Mouse (Mus musculus) forebrain, embryonic 16.5 days (tissue): ENCODE results near the gene Unk. TPM values are rescaled to one million over a fixed set of nuclear protein-coding genes. Genes with fewer than 3 reads are reported as not detected.

Source experiments
- ATAC-seq: fragments of 200-750 bp; cut with Nextera tagmentation; 2 replicates; pipeline ENCODE4 v1.8.0; 2017; ENCODE audit warnings: mild to moderate bottlenecking, moderate library complexity
- H3K27ac ChIP-seq: fragments of 300-500 bp; sonication (generic); 2 replicates; pipeline ENCODE4 v1.5.1; 2014; ENCODE audit warnings: low read length, control low read depth
- H3K27me3 ChIP-seq: fragments of 300-500 bp; sonication (generic); replicated peaks from 2 replicates; pipeline ENCODE4 v1.6.1; 2014; ENCODE audit warnings: low read length; ENCODE audit not compliant: control insufficient read depth, insufficient read depth
- H3K36me3 ChIP-seq: fragments of 300-500 bp; sonication (generic); 2 replicates; pipeline ENCODE4 v1.6.1; 2014; ENCODE audit not compliant: control insufficient read depth, insufficient read depth
- H3K4me1 ChIP-seq: fragments of 300-500 bp; sonication (generic); replicated peaks from 2 replicates; pipeline ENCODE4 v1.6.1; 2014; ENCODE audit warnings: low read length; ENCODE audit not compliant: control insufficient read depth, insufficient read depth
- H3K4me2 ChIP-seq: fragments of 300-500 bp; sonication (generic); 2 replicates; pipeline ENCODE4 v1.6.1; 2014; ENCODE audit warnings: mild to moderate bottlenecking, low read length, control low read depth
- H3K4me3 ChIP-seq: fragments of 300-500 bp; sonication (generic); replicated peaks from 2 replicates; pipeline ENCODE4 v1.5.1; 2014; ENCODE audit warnings: mild to moderate bottlenecking, low read length, control low read depth
- H3K9ac ChIP-seq: fragments of 300-500 bp; sonication (generic); replicated peaks from 2 replicates; pipeline ENCODE4 v1.6.1; 2014; ENCODE audit warnings: low read depth, low read length, control low read depth
- H3K9me3 ChIP-seq: fragments of 300-500 bp; sonication (generic); 2 replicates; pipeline ENCODE4 v1.6.1; 2016; ENCODE audit warnings: low read length; ENCODE audit not compliant: control insufficient read depth
- WGBS: fragments of 180-500 bp; shearing (Covaris S2); extraction: QIAGEN DNeasy Blood & Tissue Kit; methylation state at CpG from one replicate; pipeline ENCODE4 v1.1.7; 2014; 5-methylcytosine and 5-hydroxymethylcytosine counted together
- polyA plus RNA-seq: library from polyadenylated mRNA; unstranded; fragments of >200 nt; fragmentation: Nextera tagmentation; extraction: Ambion mirVana; gene quantifications from 2 replicates; pipeline ENCODE4 v1.2.1, GENCODE M21; 2015

Unk gene
- polyA plus RNA-seq, 1 experiment from 2014 or later: 42.1 TPM

- Histone ChIP-seq H3K27me3 (no peaks in the 10 kb centered on the region), H3K9ac (no peak overlapping the region), H3K4me3 (no peak overlapping the region), H3K9me3 (no peaks in the 10 kb centered on the region), H3K4me1 (peaks cover 28% of the 10 kb centered on the region), H3K27ac (no peak overlapping the region), H3K36me3 (no peaks in the 10 kb centered on the region), H3K4me2 (no peak overlapping the region)
- 85% methylated on average over 11 of the region's 11 CpGs for WGBS
- ATAC-seq: no peak
These were observed 21.7 kb upstream of the Unk start for GRCm38 (mm10) chr11:116008411-116008810.

GRCm38 (mm10) chr11:116008832-116009375 lies 21.2 kb upstream of the Unk start:
- H3K4me2 ChIP-seq: no peak overlapping the region
- H3K36me3 ChIP-seq: no peaks in the 10 kb centered on the region
- H3K4me3 ChIP-seq: no peak overlapping the region
- no peak for ATAC-seq
- H3K27me3 ChIP-seq: no peaks in the 10 kb centered on the region
- no peak overlapping the region for H3K9ac ChIP-seq
- no peak overlapping the region for H3K27ac ChIP-seq
- peaks cover 28% of the 10 kb centered on the region for H3K4me1 ChIP-seq
- WGBS: 82% methylated on average over 13 of the region's 13 CpGs
- no peaks in the 10 kb centered on the region for H3K9me3 ChIP-seq

DNA sequence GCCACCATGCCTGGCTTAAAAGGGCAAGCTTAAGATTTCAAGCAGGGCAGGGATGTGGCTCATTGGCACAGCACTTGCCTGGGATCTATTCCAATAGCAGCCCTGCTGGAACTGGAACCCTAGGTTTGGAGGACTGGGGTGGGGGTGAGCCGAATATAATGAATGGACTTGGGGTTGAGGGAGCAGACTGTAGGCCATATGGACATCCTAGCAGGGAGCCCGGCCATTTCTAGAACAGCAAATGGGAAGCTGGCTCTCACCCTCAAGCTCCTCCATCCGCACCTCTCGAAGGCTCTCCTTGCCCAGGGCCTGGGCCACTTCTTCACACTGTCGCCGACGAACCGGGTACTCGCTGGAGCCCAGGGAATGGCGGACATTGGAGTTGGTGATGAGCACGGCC lies 20.5 kb upstream of the Unk start:
- WGBS: 82% methylated on average over 11 of the region's 11 CpGs
- H3K27ac ChIP-seq: no peak overlapping the region

DNA sequence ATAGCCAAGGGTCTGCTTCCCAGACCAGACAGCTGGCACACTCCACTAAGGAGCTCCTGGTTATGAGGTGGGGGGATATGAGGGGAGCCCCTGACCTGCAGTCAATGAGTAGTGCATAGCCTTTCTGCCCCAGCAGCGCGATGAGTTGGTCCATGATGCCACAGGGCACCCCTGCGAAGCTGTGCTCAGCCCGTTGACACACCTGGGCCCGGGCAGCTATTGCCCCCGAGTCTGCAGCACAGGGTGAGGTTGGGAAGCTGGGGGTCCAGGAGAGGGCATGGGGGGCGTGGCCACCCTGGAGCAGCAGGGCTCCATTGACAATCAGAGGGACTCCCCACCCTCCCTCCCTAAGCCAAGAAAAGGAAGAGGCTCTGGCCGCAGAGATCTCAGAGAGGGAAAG lies 20.0 kb upstream of the Unk start:
- Histone ChIP-seq H3K36me3 (no peaks in the 10 kb centered on the region), H3K4me1 (peaks cover 22% of the 10 kb centered on the region), H3K9ac (no peak overlapping the region), H3K27ac (no peak overlapping the region), H3K9me3 (no peaks in the 10 kb centered on the region), H3K27me3 (no peaks in the 10 kb centered on the region), H3K4me3 (no peak overlapping the region), H3K4me2 (no peak overlapping the region)
- 92% methylated on average over 8 of the region's 8 CpGs for WGBS
- ATAC-seq: no peak

More for the DNA sequence above, 20.5 kb upstream of the Unk start:
- no peaks in the 10 kb centered on the region for H3K27me3 ChIP-seq
- H3K4me3 ChIP-seq: no peak overlapping the region
- ATAC-seq: no peak
- H3K36me3 ChIP-seq: no peaks in the 10 kb centered on the region
- peaks cover 27% of the 10 kb centered on the region for H3K4me1 ChIP-seq
- H3K9me3 ChIP-seq: no peaks in the 10 kb centered on the region
- H3K4me2 ChIP-seq: no peak overlapping the region
- H3K9ac ChIP-seq: no peak overlapping the region

DNA sequence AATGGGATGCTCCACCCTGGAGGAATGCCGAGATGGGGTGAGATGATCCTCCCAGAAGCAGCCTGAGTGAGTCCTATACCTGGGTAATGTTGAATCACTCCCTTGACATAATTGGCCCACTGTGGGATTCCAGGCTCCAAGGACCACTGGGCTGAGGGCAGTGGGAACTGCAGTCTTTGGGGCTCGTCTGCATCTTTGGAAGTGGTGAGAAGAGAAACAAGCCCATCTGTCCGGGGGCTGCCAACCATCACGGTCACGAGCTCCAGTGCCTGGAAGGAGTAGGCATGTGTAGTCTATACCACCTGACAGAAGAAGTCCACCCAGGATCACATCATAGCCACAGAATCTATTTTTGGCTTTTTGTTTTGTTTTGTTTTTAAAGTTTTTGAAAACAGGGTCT lies 19.2 kb upstream of the Unk start:
- H3K4me3 ChIP-seq: no peak overlapping the region
- 84% methylated on average over 5 of the region's 5 CpGs for WGBS
- H3K9ac ChIP-seq: no peak overlapping the region
- no peak overlapping the region for H3K27ac ChIP-seq
- H3K4me2 ChIP-seq: no peak overlapping the region
- H3K4me1 ChIP-seq: peaks cover 18% of the 10 kb centered on the region
- H3K27me3 ChIP-seq: no peaks in the 10 kb centered on the region
- no peaks in the 10 kb centered on the region for H3K9me3 ChIP-seq
- ATAC-seq: no peak
- H3K36me3 ChIP-seq: no peaks in the 10 kb centered on the region

GRCm38 (mm10) chr11:116011529-116012261 lies 18.4 kb upstream of the Unk start:
- Histone ChIP-seq H3K4me2 (peak overlapping the region; percentile 79), H3K27me3 (no peaks in the 10 kb centered on the region), H3K9ac (peak overlapping the region; percentile 78), H3K27ac (no peak overlapping the region), H3K4me3 (peak overlapping the region; percentile 70), H3K9me3 (no peaks in the 10 kb centered on the region), H3K4me1 (peaks cover 18% of the 10 kb centered on the region), H3K36me3 (no peaks in the 10 kb centered on the region)
- ATAC-seq: no peak
- WGBS: 25% methylated on average over 14 of the region's 14 CpGs

DNA sequence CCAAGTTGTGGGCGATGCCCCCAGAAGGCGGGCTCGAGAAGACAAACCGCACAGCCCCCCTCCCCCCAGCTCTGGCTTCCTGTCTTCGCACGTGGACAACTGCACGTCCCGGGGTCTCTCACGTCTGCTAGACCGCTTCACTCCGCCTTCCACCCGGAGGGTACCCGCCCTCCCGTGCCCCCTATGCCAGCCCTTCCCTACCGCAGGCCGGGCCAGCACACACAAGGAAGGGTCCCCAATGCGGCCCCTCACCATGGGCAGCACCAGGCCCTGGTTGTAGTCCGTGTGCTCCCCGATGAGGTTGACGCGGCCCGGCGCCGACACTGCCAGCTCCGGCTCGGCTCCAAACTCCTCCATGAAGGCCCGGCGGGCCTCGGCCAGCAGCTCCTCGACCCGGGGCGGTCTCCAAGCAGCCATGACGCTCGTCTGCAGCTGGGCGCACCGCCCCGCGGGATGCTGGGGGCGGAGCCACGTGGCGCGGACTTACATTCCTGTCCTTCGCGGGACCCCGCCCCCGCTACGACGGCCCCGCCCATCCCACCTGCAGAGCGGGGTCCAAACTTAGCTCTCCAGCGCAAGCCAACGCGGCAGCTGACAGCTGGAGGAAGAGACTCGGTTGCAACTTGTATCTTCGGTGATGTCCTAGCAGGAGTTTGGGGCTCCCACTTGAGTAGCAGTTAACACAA lies 17.7 kb upstream of the Unk start, which contains the start of gene Galk1:
Gene Galk1 (minus strand): TSS at position 458 of the 686 bp plus-strand sequence.
- Histone ChIP-seq H3K4me1 (peaks cover 18% of the 10 kb centered on the region), H3K36me3 (no peaks in the 10 kb centered on the region), H3K4me2 (peak within 1 kb of the TSS; percentile 79), H3K4me3 (peak within 1 kb of the TSS; percentile 70), H3K27ac (peak within 1 kb of the TSS; percentile 67), H3K9me3 (no peaks in the 10 kb centered on the region), H3K9ac (peak within 1 kb of the TSS; percentile 78), H3K27me3 (no peaks in the 10 kb centered on the region)
- ATAC-seq: peak; percentile 83
- under 1% methylated on average over 55 of the region's 55 CpGs for WGBS

DNA sequence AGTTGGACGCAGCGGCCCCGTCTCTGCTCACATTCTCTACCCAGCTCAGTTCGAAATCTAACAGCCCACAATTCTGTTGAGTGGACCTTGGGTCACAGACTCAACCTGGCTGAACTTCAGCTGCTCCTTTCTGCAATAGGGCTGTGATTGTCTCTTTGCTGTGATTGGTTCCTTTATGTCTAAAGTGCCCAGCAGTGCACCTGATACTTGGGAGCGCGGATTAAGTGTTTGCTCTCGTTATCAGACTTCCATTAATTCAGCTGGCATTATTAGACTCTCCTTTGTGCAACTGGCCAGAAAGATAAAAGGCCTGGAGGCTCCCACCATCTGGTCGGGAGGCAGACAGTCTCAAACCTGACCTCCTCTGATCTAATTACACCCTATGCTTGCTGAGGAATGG lies 15.3 kb upstream of the Unk start:
- no peak for ATAC-seq

DNA sequence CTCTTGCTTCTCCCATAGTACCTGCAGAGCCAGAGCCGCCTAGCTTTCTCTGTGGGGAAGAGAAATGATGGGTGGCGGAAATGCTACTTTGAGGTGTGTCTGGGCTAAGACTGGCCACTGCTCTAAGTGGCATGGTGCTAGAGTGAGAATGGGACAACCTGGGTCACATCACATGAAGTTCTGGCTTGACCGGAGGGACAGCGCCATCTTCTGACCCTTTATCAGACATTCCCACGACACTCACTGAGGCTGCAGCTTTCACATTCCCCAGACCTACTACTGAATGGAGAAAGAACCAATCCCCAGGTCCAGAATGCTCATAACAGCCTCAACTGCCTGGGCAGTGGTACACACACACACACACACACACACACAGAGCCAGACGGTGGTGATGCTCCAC lies 12.0 kb upstream of the Unk start:
- Histone ChIP-seq H3K9ac (no peak overlapping the region), H3K4me3 (no peak overlapping the region), H3K4me2 (no peak overlapping the region), H3K27me3 (no peaks in the 10 kb centered on the region), H3K4me1 (peaks cover 12% of the 10 kb centered on the region), H3K27ac (no peak overlapping the region), H3K9me3 (no peaks in the 10 kb centered on the region), H3K36me3 (peaks cover 12% of the 10 kb centered on the region)
- no peak for ATAC-seq
- WGBS: 31% methylated on average over 6 of the region's 6 CpGs

More for the DNA sequence above, 15.3 kb upstream of the Unk start:
- H3K4me1 ChIP-seq: peaks cover 15% of the 10 kb centered on the region
- H3K4me2 ChIP-seq: no peak overlapping the region
- H3K9ac ChIP-seq: no peak overlapping the region
- H3K27me3 ChIP-seq: no peaks in the 10 kb centered on the region
- H3K4me3 ChIP-seq: no peak overlapping the region
- no peaks in the 10 kb centered on the region for H3K36me3 ChIP-seq
- H3K9me3 ChIP-seq: no peaks in the 10 kb centered on the region
- WGBS: 42% methylated on average over 8 of the region's 8 CpGs
- H3K27ac ChIP-seq: no peak overlapping the region
